Mouse (Mus musculus) embryonic facial prominence, embryonic 12.5 days (tissue): ENCODE results near the gene Cabp1. TPM values are rescaled to one million over a fixed set of nuclear protein-coding genes. Genes with fewer than 3 reads are reported as not detected.

Experiments used
- ATAC-seq: fragments of 200-750 bp; cut with Nextera tagmentation; 2 replicates; pipeline ENCODE4 v1.8.0; 2017; ENCODE audit not compliant: insufficient number of reproducible peaks, insufficient read depth, low FRiP score, low TSS enrichment
- H3K27ac ChIP-seq: fragments of 300-500 bp; sonication (generic); 2 replicates; pipeline ENCODE4 v1.5.1; 2016; ENCODE audit warnings: mild to moderate bottlenecking
- H3K27me3 ChIP-seq: fragments of 300-500 bp; sonication (generic); 2 replicates; pipeline ENCODE4 v1.6.1; 2016; ENCODE audit warnings: mild to moderate bottlenecking, moderate library complexity
- H3K36me3 ChIP-seq: fragments of 300-500 bp; sonication (generic); 2 replicates; pipeline ENCODE4 v1.6.1; 2016; ENCODE audit warnings: mild to moderate bottlenecking
- H3K4me1 ChIP-seq: fragments of 300-500 bp; sonication (generic); 2 replicates; pipeline ENCODE4 v1.6.1; 2016
- H3K4me2 ChIP-seq: fragments of 300-500 bp; sonication (generic); replicated peaks from 2 replicates; pipeline ENCODE4 v1.6.1; 2016; ENCODE audit warnings: mild to moderate bottlenecking, moderate library complexity
- H3K4me3 ChIP-seq: fragments of 300-500 bp; sonication (generic); 2 replicates; pipeline ENCODE4 v1.5.1; 2016; ENCODE audit warnings: mild to moderate bottlenecking
- H3K9ac ChIP-seq: fragments of 300-500 bp; sonication (generic); 2 replicates; pipeline ENCODE4 v1.6.1; 2016; ENCODE audit warnings: mild to moderate bottlenecking, moderate library complexity
- H3K9me3 ChIP-seq: fragments of 300-500 bp; sonication (generic); 2 replicates; pipeline ENCODE4 v1.6.1; 2016; ENCODE audit warnings: mild to moderate bottlenecking, moderate library complexity
- WGBS: fragments of 180-500 bp; shearing (Covaris S2); methylation state at CpG from one replicate; pipeline ENCODE4 v1.1.7; 2016; 5-methylcytosine and 5-hydroxymethylcytosine counted together
- polyA plus RNA-seq: library from polyadenylated mRNA; unstranded; fragments of >200 nt; fragmentation: Nextera tagmentation; extraction: Ambion mirVana; gene quantifications from 2 replicates; pipeline ENCODE4 v1.2.1, GENCODE M21; 2016

Cabp1 gene
- polyA plus RNA-seq, 1 experiment from 2014 or later = 2.6 TPM

DNA sequence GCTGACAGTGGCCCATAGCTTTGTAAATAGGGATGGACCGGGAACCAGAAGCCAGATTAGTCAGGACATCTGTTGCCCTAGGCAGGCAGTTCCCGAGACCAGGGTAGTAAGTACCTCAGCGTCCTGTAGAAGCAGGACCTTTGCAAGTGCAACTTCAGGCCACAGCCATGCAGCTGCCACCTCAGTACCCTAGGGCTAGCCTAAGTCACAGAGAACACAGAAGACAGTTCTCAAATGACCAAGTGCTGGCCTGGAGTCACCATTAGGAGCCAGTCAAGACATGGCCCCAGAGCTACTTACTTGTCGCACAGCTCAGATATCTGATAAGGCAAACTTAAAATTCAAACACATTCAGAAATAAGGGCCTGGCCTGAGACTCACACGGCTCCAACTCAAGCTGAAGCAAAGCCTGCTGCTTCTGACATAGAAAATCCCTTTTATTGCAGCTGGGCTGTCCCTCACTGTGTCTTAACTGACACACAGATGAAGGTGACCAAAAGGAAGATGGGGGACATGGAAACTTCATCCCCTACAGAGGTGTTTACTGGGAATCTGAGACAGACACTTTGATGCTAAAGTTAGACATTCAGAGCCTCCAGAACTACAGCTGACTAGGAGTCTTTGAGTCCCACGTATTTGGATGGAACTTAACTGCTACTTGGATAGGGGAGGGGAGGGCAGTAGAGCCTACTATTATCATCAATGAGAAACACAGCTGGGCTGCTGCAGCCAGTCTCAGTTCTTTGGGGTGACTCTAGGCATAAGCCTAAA is 48.0 kb downstream of the Cabp1 start:
- Histone ChIP-seq H3K4me3 (no peak overlapping the region), H3K36me3 (peaks cover 74% of the 10 kb centered on the region), H3K4me1 (no peaks in the 10 kb centered on the region), H3K9ac (no peak overlapping the region), H3K9me3 (no peaks in the 10 kb centered on the region), H3K4me2 (no peak overlapping the region), H3K27ac (no peak overlapping the region), H3K27me3 (no peaks in the 10 kb centered on the region)
- 77% methylated on average over 6 of the region's 6 CpGs for WGBS
- ATAC-seq = no peak

- Histone ChIP-seq H3K27me3 (no peaks in the 10 kb centered on the region), H3K27ac (no peak overlapping the region), H3K36me3 (peaks cover 66% of the 10 kb centered on the region), H3K4me1 (no peaks in the 10 kb centered on the region), H3K9me3 (no peaks in the 10 kb centered on the region), H3K4me3 (no peak overlapping the region), H3K9ac (no peak overlapping the region), H3K4me2 (no peak overlapping the region)
- ATAC-seq = no peak
- 81% methylated on average over 11 of the region's 11 CpGs for WGBS
Measured at GRCm38 (mm10) chr5:115145253-115145968, 48.8 kb downstream of the Cabp1 start.

GRCm38 (mm10) chr5:115144471-115144870 is 49.7 kb downstream of the Cabp1 start:
- peaks cover 57% of the 10 kb centered on the region for H3K36me3 ChIP-seq
- no peak overlapping the region for H3K4me3 ChIP-seq
- H3K9ac ChIP-seq = no peak overlapping the region
- H3K4me1 ChIP-seq = no peaks in the 10 kb centered on the region
- H3K27ac ChIP-seq = no peak overlapping the region
- no peak overlapping the region for H3K4me2 ChIP-seq
- H3K27me3 ChIP-seq = no peaks in the 10 kb centered on the region
- 65% methylated on average over 6 of the region's 6 CpGs for WGBS
- H3K9me3 ChIP-seq = no peaks in the 10 kb centered on the region
- ATAC-seq = no peak

GRCm38 (mm10) chr5:115143552-115143951 is 50.6 kb downstream of the Cabp1 start:
- Histone ChIP-seq H3K4me1 (no peaks in the 10 kb centered on the region), H3K27ac (no peak overlapping the region), H3K27me3 (no peaks in the 10 kb centered on the region), H3K9ac (no peak overlapping the region), H3K4me2 (no peak overlapping the region), H3K36me3 (peaks cover 50% of the 10 kb centered on the region), H3K4me3 (no peak overlapping the region), H3K9me3 (no peaks in the 10 kb centered on the region)
- WGBS = 77% methylated on average over 10 of the region's 10 CpGs
- ATAC-seq = no peak

DNA sequence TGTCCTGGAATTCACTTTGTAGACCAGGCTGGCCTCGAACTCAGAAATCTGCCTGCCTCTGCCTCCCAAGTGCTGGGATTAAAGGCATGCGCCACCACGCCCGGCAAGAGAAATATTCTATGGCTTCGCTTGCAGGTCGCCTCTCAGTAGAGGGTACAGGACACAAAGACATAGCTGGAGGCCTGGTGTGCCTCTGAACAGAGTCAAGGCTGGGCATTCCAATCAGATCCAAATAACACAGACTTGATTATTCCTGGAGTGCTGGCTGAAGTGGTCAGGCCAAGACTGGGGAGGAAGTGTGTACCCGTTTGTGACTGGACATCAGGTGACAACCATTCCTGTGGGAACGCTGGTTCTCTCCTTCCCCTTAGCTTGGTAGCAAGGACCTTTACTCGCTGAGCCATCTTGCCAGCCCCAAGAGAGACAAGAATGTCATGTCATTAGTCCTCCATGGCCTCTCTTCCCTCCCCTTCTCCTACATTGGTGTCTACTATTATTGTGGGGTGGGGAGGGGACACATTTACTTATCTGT is 51.9 kb downstream of the Cabp1 start:
- H3K27ac ChIP-seq = no peak overlapping the region
- peaks cover 37% of the 10 kb centered on the region for H3K36me3 ChIP-seq
- H3K9me3 ChIP-seq = no peaks in the 10 kb centered on the region
- H3K27me3 ChIP-seq = no peaks in the 10 kb centered on the region
- ATAC-seq = no peak
- no peaks in the 10 kb centered on the region for H3K4me1 ChIP-seq
- WGBS = 94% methylated on average over 9 of the region's 9 CpGs
- no peak overlapping the region for H3K4me3 ChIP-seq
- no peak overlapping the region for H3K4me2 ChIP-seq
- no peak overlapping the region for H3K9ac ChIP-seq

GRCm38 (mm10) chr5:115140726-115141125 is 53.5 kb downstream of the Cabp1 start:
- Histone ChIP-seq H3K9ac (no peak overlapping the region), H3K4me2 (no peak overlapping the region), H3K9me3 (no peaks in the 10 kb centered on the region), H3K27ac (no peak overlapping the region), H3K27me3 (no peaks in the 10 kb centered on the region), H3K4me3 (no peak overlapping the region), H3K4me1 (no peaks in the 10 kb centered on the region), H3K36me3 (peaks cover 22% of the 10 kb centered on the region; the same call in 1 of the 2 replicates)
- ATAC-seq = no peak
- 58% methylated on average over 3 of the region's 3 CpGs for WGBS

DNA sequence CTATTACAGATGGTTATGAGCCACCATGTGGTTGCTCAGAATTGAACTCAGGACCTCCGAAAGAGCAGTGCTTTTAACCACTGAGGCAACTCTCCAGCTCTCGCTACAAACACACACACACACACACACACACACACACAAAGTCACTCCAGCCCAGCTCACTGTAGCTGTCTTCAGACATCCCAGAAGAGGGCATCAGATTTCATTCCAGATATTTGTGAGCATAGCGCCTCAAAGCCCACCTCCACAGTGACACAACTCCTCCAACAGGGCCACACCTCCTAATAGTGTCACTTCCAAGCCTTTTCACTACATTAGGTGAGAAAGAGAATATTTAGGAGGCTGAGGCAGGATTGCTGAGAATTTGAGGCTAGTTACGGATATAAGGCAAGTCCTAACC is 55.1 kb downstream of the Cabp1 start:
- H3K9me3 ChIP-seq = no peaks in the 10 kb centered on the region
- H3K27me3 ChIP-seq = no peaks in the 10 kb centered on the region
- no peaks in the 10 kb centered on the region for H3K4me1 ChIP-seq
- no peak overlapping the region for H3K9ac ChIP-seq
- H3K36me3 ChIP-seq = 0 out of 2 replicates have a peak, but pooled peaks cover 7% of the 10 kb centered on the region
- H3K4me3 ChIP-seq = no peak overlapping the region
- no peak overlapping the region for H3K27ac ChIP-seq
- H3K4me2 ChIP-seq = no peak overlapping the region
- 60% methylated on average over 4 of the region's 4 CpGs for WGBS
- ATAC-seq = no peak

DNA sequence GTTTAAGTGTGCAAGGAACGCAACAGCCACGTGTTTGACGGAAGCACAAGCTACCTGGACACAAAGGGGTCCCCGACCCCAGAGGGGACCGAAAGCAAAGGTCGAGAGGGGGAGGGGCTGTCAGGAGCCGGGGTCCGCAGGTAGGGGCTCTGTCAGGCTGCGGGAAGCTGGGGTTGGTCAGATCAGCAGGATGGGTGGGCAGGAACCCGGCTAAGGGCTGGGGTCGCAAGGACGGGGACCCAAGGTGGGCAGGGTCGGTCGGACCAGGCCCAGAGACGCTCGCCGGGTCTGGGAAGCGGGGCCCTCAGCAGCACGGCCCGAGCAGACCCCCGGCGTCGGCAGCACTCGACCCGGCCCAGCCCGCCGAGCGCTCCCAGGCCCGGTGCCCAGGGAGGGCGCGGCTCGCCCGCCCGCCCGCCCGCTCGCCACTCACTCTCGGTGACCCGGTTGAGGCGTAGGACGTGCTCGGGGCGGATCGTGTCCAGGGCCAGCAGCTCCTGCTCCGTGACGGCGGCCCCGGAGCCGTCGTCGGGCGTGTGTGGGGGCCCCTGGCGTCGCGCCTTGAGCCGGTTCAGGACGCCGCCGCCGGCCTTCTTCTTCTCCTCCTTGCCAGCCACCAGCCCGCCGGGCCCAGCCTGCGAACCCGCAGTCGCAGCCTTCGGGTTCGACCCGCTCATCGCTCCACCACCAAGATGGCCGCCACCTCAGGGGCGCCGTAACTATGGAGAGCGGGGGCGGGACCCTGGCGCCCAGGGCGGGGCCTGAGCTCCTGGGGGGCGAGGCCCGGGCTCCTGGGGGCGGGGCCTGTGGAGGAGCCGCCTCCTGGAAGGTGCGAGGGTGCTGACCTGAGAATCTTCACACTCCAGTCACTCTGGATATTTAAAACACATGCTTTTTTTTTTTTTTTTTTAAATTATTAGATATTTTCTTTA is 59.7 kb downstream of the Cabp1 start, which contains the start of gene Unc119b:
Gene Unc119b (minus strand): TSS at position 742 of the 932 bp plus-strand sequence.
- H3K4me3 ChIP-seq = peak within 1 kb of the TSS; percentile 94
- H3K9ac ChIP-seq = peak within 1 kb of the TSS; percentile 87
- no peaks in the 10 kb centered on the region for H3K27me3 ChIP-seq
- ATAC-seq = peak; percentile 79
- H3K4me1 ChIP-seq = peaks cover 13% of the 10 kb centered on the region
- no peaks in the 10 kb centered on the region for H3K9me3 ChIP-seq
- peak within 1 kb of the TSS; percentile 70 for H3K4me2 ChIP-seq
- H3K27ac ChIP-seq = 0 out of 2 replicates have a peak within 1 kb of the TSS, but pooled peaks have one; percentile 50
- peaks cover 8% of the 10 kb centered on the region for H3K36me3 ChIP-seq
- under 1% methylated on average over 65 of the region's 81 CpGs for WGBS

DNA sequence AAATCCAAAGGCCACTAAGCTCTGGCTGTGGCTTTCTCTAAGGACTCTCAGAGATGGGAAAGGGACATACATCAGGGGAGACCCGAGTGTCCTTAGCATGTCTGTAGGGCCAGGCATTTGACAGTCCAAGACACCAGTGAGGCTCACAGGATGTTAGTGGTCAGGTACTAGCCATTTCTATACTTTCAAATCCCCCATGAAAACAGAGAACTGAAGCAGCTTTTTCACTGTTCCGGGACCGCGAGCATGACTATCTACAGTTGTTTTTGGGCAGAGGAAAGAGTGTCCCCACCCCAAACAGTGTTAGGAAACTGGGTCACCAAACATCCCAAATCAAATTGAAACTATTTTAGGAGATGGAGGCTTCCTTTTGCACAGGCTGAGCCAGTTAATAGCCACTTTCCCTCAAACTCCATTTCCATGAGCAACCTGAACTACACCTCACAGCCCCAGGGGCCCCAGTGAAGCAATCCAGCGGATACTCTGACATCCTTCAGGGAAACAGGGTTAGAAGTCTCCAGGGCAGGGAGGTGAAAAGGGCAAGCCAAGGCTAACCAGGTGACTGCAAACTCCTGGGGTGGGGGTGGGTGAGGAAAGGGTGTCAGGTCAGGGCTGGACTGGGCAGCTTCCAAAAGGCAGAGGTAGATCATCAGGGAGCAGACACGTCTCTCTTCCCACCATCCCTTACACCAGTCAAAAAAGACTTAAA is 60.7 kb downstream of the Cabp1 start:
- peak overlapping the region; percentile 87 for H3K9ac ChIP-seq
- no peak overlapping the region for H3K27ac ChIP-seq
- peaks cover 13% of the 10 kb centered on the region for H3K4me1 ChIP-seq
- H3K4me2 ChIP-seq = peak overlapping the region; percentile 70
- no peak for ATAC-seq
- WGBS = 53% methylated on average over 6 of the region's 6 CpGs
- H3K36me3 ChIP-seq = peaks cover 16% of the 10 kb centered on the region
- H3K4me3 ChIP-seq = peak overlapping the region; percentile 94
- no peaks in the 10 kb centered on the region for H3K9me3 ChIP-seq
- no peaks in the 10 kb centered on the region for H3K27me3 ChIP-seq

DNA sequence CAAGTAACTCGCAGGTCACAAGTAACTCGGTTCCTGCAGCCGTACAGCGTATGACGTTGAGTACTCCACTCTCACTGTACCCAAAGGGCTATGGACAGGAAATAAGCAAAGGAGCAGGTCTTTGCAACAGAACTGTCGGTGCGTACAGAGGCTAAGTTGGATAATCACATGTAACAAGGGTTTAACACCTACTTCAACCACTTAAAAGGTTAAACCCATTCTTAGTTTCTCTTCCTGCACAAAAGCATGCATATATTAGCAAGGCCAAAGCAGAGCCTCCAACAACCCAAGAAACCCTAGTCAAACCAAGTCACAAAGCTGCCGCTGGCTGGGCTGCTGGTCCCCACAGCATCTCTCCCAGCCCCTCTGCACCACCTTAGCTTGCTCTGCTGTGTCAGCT is 61.7 kb downstream of the Cabp1 start:
- 88% methylated on average over 8 of the region's 8 CpGs for WGBS
- no peaks in the 10 kb centered on the region for H3K27me3 ChIP-seq
- no peak overlapping the region for H3K4me3 ChIP-seq
- peak overlapping the region; percentile 70 for H3K4me2 ChIP-seq
- H3K9ac ChIP-seq = no peak overlapping the region
- H3K27ac ChIP-seq = no peak overlapping the region
- H3K9me3 ChIP-seq = no peaks in the 10 kb centered on the region
- no peak for ATAC-seq
- H3K4me1 ChIP-seq = peaks cover 13% of the 10 kb centered on the region
- H3K36me3 ChIP-seq = peaks cover 25% of the 10 kb centered on the region

GRCm38 (mm10) chr5:115129328-115129727 is 64.9 kb downstream of the Cabp1 start:
- Histone ChIP-seq H3K27ac (no peak overlapping the region), H3K4me2 (no peak overlapping the region), H3K36me3 (peaks cover 50% of the 10 kb centered on the region), H3K9me3 (no peaks in the 10 kb centered on the region), H3K27me3 (no peaks in the 10 kb centered on the region), H3K9ac (no peak overlapping the region), H3K4me3 (no peak overlapping the region), H3K4me1 (peaks cover 13% of the 10 kb centered on the region)
- ATAC-seq = no peak
- WGBS = 89% methylated on average over 6 of the region's 6 CpGs
